Mouse (Mus musculus) megakaryocyte, embryonic 14.5 days (primary cell): Measurements from ENCODE around the gene Hnrnpm.

ENCODE experiments used
- FLI1 ChIP-seq: IDR thresholded peaks from 2 replicates; pipeline ENCODE4 v1.6.1; 2012; ENCODE audit warnings: low read length, inconsistent platforms, mixed read lengths
- GATA1 ChIP-seq: IDR thresholded peaks from 3 replicates; pipeline ENCODE4 v1.6.1; 2012; ENCODE audit warnings: mixed read lengths, low read length, inconsistent platforms, borderline replicate concordance

- TF ChIP-seq GATA1 (no peak), FLI1 (no peak)
Measured at GRCm38 (mm10) chr17:33637038-33637437, 49.6 kb downstream of the Hnrnpm start.
